Mouse (Mus musculus) retina, postnatal 7 days (tissue): ENCODE measurements around the gene Hnrnpa3.
"Not testable (repeated sequence)": the region's sequence is repeated elsewhere in the genome, so short reads cannot be mapped to it uniquely, and the experiment has no call there.

ENCODE experiments used
- DNase-seq: peaks from one replicate; pipeline ENCODE4 v3.0.0-alpha.2; 2012; ENCODE audit warnings: low read depth, low spot score

Hnrnpa3 gene

DNA sequence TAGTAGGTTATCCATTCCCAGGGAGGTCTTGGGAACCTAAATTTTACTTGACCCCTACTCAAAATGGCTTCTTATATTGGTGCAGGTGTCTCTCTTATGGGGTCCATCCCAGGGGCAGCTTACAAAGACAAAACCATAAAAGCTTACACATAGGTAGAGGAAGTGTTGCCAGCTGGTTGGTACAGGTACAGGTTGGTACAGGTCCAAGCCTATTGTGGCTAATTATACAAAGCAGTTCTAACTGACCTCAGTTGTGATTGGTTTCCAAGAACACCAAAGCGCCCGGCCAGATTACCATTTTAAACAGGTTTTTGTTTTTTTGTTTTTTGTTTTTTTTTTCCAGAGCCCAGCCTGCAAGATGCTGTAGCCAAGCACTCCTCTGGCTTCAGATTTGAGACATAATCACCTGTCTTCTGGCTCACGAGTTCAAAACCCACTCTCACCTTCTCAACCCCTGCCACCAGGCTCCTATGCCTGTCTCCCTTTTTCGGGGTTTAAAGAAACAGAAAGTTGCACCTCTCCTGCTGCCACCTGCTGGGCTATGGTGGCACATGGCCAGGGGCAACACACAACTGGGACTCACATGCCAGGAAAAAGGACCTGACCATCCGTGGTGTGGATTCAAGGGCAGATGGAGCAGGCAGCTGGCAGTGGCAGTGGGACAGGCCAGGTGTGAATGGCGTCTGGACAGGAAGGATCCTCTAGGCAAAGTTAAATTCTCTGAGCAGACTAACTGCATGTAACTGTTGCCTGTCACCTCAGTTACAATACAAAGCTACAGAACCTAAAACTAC, 22.6 kb upstream of the Hnrnpa3 start:
- no peak for DNase-seq

DNA sequence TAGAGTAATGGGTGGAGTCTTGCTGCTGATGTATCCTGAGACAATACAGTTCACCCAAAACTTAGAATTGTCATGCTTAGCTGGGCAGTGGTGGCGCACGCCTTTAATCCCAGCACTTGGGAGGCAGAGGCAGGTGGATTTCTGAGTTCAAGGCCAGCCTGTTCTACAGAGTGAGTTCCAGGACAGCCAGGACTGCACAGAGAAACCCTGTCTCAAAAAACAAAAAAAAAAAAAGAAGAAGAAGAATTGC, 22.1 kb upstream of the Hnrnpa3 start:
- DNase-seq: not testable (repeated sequence)

DNA sequence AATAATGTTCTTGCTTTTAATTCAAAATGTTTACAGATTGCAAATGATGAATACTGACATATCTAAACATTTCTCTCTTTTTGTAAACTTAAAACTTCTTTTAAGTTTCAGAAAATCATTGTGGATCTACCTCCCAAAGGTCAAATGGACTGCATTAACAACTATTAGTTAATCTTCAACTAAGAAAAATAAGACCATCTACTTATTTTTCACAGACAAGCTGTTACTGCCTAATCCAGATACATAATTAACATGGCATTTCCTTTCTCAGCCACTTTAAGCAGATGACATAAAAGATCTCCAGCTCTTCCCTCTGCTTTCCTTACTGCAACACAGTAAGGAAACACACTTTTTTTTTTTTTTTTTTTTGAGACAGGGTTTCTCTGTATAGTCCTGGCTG, 21.7 kb upstream of the Hnrnpa3 start:
- no peak for DNase-seq

DNA sequence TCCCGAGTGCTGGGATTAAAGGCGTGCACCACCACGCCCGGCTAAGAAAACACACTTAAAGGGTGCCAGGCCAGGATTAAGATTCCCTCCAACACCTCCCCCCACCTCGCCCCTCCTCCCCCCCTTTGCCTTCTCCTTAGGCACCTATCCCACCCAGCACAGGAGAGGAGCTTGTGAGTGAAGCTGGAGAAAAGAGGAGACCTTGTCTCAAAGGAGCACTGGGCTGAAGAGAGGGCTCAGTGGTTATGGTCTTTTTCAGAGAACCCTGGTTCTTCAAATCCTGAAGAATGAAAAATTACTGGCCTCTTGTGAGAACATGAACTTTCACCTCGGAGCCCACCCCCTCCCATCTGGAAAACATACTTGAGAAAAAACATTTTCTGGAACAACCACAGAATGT, 21.2 kb upstream of the Hnrnpa3 start:
- DNase-seq: not testable (repeated sequence)

DNA sequence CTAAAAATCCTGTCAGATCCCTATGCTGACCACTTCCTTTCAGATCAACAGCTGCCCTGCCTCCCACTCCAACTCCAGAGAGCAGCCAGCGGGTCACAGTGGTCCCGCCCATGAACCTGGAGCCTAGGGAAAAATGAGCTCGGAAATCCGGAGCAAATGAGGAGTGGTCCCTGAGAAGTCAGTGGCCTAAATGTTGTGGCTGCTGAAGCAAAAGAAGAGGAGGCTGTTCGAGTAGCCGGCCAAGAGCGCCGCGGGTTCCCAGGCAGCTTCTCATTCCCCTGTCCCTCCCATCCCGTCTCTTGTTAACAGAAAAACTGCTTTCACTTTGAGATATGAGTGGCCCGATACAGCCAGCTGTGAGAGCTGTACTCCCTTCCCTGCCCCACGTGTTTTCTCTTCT, 19.5 kb upstream of the Hnrnpa3 start:
- DNase-seq: not testable (repeated sequence)

DNA sequence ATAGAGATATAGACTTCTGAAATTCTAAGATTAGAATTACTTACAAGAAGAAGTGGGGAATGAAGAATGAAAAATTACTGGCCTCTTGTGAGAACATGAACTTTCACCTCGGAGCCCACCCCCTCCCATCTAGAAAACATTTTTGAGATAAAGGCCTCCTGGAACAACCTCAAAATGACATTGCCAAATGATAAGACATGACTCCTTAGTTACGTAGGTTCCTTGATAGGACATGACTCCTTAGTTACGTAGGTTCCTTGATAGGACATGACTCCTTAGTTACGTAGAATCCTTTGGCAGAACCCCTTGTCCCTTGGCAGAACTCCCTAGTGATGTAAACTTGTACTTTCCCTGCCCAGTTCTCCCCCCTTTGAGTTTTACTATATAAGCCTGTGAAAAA, 16.7 kb upstream of the Hnrnpa3 start:
- not testable (repeated sequence) for DNase-seq

DNA sequence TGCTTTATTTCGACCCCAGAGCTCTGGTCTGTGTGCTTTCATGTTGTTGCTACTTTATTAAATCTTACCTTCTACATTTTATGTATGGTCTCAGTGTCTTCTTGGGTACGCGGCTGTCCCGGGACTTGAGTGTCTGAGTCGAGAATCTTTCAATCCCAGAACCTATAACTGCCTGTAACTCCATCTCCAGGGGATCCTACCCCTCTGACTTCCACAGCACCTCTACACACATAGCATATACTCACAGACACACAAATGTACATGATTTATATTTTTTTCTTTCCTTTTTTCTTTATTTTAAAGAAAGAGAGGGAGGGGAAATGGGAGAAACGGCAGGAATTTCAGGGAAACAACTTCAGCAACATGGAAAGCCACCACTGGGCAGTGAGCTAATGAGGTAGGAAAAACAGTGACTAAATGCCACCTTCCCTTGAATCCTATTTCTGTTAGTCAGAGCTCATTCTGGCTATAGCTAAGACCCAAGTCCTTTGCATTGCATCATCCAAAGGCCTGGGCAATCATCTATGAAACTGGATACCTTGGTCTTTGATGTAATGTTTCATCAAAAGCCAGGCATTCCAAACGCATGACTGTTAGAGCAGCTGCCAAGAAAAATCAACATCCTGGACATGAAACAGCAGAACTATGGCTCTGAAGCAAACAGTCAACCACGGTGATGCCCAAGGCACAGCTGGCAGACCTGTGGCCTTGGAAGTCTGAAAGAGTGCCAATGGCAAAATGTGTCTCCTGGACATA, 16.1 kb upstream of the Hnrnpa3 start:
- no peak for DNase-seq

DNA sequence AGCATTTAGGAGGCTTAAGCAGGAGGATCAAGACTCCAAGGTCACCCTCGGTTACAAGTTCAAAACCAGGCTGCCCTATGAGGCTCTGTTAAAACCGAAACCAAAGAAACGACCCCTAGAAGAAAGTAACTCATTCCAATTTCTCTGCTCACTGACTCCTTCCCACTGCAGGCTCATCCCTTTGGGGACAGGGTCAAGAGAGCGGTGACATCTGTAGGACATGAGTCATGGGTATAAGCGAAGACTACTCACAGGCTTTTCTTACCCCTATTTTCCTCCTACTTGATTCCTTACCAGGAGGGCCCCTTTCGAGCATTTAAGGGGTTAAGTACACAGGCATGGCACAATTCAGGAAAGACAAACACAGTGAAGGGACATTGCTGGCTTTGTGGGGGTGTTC, 15.1 kb upstream of the Hnrnpa3 start:
- DNase-seq: no peak

DNA sequence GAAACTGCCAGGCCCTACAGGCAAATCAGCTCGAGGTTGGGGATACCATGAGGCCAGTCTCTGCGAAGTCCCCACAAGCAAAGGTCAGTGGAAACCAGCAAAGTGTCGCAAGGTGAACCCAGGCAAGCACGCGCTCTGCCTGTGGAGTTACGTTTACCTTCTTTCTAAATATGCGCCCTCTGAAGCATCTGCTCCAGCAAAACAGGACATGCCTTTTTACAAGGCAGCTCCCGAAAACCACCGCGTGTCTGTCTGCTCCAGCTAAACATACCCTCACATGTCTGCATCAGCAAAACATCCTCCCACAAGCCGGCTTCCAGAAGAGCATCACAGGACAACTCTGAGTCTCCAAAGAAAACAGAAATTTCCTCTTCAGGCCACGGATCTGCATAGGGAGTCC, 13.8 kb upstream of the Hnrnpa3 start:
- DNase-seq: no peak

DNA sequence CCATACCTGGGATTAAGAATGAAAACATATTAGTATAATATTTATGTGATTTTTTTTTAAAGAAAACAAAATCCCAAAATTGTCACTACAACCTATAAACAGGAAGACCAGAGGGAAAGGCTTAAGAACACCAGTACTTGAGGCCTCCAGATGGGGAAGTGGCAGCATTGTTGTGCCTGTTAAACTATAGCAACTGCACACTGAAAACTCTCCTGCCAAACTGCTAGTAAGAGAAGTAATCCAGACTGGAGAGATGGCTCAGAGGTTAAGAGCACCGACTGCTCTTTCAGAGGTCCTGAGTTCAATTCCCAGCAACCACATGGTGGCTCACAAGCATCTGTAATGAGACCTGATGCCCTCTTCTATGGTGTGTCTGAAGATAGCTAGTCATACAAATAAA, 8.6 kb upstream of the Hnrnpa3 start:
- no peak for DNase-seq

DNA sequence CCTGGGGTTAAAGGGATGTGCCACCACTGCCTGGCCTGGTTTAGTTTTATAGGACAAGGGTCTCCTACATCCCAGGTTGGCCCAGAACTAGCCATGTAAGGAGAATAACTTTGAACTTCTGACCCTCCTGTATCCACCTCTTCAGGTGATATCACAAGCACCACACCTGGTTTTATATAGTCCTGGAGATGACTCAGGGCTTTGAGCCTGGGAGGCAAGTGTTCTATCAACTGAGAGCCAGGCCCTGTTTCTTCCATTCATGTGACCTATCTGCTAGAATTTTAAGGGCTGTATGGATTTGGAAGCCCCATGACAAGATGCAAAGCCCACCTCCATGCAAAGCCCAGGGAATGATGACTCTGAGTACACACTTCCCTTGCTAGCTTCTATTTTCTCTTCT, 5.9 kb upstream of the Hnrnpa3 start:
- DNase-seq: no peak

DNA sequence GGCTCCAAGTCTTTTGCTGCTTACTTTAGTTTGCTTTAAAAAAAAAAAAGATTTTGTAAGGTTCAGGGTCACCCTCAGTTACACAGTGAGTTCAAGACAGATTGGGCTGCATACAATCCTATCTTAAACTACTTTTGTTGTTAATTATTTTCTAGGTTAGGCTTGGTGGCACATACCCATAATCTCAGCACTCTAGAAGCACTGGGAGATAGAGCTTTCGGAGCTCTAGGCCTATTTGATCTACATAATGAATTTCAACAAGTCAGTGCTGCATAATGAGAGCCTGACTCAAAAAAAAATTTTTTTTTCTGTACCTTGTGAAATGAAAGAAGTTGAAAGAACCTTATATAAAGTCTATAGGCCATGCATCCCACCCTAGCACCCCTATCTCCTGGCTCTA, 4.4 kb upstream of the Hnrnpa3 start:
- DNase-seq: no peak

DNA sequence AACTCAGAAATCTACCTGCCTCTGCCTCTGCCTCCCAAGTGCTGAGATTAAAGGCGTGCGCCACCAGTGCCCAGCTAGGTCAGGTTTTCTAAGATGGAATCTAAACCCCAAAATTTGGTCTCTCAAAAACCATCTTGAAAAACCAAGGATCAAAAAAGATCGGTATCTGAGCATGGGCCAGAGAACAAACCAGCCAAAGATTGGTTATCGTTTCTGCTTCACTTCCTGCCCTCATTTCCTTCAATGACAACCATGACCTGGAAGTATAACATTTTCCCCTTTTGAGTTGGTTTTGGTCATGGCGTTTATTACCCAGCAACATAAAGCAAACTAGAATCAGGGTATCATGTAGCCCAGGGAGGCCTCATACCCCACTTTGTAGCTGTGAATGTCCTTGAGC, 2.1 kb upstream of the Hnrnpa3 start:
- no peak for DNase-seq

DNA sequence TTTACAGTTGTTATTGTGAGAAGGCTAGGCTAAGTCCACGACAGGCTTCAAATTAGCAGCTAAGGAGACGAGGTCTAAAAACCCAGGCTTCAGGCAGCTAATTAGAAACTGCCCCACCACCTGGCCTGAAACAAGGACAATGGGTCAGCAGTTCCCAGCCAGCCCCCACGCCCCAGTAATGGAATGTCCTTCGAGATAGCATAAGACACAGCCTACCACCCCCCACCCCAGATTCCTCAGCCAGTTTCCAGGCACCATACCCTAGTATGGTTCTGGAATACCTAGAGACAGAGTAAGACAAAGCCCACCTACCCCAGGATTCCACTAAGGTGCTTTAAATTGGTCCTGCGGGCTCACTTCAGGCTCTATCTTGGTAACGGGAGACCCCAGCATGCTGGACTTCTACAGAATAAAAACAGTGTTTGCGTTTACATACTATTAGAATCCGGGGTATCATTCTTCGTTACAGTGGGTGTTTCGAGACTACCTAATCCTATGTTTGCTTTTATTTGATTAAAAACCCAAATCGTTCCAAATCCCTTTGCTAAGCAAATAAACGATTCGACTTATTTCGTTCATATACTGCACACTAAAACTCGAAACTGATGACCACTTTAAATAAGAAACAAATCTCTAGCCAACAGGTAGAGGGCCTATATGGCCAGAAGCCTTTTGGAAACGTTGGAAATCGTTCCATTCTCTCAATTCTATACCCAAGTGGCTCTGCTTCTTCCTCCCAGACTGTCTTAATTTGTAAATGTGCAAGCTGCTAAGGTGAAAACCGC, 962 bp upstream of the Hnrnpa3 start:
- no peak for DNase-seq

DNA sequence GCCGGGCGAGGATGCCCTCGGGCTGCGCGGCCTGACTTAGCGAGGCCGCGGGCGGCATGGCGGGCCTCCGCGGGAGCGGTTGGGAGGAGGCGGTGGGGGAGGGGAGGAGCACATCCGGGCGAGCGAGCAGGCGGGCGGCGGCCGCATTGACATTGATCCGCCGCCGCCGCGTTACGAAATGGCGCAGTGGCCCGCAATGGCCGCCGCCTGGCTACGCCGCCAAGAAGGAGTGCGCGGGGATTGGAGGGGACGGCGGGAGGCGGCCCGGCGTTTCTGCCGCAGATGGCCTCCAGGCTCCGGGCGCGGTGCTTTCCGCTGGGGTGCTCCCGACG, 534 bp downstream of the Hnrnpa3 start:
- peak; percentile 85 for DNase-seq

DNA sequence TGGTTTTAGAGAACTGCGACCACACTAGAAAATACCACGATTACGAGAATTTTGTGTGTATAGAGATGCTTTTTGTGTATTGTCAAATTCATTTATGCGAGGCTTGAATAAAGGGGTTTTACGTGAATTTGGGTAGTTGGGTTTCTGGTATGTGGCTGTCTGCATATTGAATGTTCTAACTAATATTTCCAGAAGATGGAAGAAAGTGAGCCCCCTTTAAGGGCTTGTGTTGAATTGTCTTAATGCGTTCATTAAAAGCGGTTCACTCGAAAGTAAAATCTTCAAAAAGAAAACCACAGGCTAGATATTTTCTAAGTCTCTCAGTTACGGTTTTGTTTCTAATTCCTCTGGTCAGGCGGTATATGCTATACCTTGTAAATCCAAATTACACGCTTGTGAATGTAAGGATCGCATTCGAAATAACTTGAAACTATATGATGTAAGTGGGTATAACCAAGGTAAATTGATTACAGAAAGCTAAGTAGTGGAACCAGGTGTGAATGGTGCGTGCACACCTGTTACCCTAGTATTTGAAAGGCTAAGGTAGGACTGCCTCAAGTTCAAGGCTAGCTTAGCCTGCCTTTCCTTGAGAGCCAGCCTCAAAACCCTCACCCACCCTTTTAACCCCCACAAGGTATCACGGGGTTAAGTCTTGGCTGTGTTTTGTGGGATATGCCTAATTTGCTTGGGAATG, 1.3 kb downstream of the Hnrnpa3 start:
- no peak for DNase-seq

DNA sequence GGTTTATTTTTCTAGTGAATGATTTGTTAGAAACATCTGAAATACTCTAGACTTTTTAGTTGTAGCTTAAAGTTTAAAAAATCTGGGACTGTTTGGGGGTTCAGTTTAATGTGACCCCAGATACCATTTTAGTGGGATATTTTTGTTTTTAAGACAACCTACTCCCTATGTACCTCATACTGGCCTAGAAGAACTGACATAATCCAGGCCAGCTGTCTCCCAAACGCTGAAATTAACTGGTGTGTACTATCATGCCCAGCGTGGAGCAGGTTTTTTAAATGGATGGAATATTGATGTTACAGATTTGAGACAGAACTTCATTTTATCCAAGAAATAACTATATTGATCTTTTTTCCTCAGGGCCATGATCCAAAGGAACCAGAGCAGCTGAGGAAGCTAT, 2.0 kb downstream of the Hnrnpa3 start:
- DNase-seq: no peak

DNA sequence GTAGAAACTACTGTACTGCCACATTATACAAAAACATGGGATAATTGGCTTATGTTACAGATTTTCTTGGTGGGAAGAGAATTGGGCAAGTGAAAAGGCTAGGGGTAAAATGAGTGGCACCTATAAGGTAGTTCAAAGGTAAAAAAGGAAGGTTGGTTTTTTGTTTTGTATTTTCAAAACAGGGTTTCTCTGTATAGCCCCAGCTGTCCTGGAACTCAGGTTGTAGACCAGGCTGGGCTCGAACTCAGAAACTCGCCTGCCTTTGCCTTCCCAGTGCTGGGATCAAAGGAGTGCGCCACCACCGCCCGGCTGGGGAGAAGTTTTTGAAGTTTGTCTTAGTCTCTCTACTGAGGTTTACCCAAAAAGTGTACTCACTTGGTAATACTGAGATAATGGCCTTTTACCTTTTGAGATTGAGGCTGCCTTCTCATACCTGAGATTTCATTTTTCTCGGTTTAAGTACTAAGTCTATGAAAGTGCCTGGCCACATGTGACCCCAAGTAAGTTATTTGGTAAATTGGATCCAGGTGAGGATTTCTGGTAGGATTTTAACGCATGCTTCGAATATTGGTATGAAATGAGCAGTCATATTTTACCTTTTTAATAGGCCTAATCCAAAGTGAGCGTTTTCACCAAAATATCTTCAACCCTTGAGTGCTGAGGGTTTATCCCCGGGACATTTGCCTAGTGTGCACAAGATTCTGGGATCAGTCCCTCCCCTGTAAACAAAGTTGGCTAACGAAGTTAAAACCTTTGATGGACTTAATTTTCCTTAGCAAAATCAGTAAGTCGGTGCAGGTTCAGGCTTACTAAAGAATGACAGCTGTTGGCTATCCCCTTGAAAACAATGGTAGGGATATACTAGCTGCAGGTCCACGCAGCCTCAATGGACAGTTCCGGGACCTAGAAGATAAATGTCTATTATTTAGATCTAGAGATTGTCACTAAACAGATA, 10.7 kb downstream of the Hnrnpa3 start:
- no peak for DNase-seq

DNA sequence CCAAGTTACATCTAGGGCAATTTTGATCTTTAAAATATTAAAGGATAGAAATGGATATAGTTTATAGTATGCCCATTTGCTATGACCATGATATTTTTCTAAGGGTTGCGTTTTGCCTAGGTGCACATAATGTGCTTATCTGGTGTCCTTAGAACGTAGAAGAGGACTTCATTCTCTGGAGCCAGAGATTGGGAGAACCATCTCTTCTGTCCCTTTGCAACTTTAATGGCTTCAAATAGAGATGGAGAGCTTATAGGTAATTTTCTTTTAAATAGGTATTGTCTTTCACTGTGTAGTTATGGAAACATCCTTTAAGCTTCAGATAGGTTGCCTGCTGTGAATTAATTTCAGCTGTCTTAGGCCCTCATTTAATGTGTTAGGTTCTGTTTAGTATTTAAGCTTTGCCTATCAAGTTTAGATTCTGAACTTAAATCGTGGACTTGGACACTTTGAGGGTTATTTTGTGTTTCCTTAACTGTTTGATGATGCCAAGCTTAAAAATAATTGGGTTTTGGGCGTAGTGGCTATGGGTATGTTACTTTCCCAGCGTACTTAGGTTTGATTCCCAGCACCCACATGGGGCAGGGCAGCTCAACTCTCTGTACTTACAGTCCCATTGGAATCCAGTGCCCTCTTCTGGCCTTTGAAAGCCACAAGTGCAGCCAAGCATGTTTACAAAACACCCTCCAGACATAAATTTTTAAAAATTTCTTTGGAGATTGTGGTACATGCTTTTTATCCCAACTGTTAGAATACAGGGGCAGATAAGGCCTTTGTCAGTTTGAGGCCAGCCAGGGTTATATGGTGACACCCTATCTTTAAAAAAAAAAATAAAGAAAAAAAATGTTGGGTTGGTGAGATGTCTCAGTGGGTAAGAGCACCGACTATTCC, 11.6 kb downstream of the Hnrnpa3 start:
- no peak for DNase-seq

DNA sequence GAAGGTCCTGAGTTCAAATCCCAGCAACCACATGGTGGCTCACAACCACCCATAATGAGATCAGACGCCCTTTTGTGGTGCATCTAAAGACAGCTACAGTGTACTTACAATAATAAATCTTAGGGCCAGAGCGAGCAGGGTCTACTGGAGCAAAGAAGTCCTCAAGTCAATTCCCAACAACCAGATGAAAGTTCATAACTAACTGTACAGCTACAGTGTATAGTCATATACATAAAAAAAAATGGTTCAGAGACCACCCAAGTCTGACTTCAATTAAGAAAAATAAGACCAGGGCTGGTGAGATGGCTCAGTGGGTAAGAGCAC, 12.2 kb downstream of the Hnrnpa3 start:
- DNase-seq: no peak
